Mouse (Mus musculus) heart, postnatal 0 days (tissue): ENCODE data around the gene Pqlc3.

Experiments
- CTCF ChIP-seq: IDR thresholded peaks from 2 replicates; pipeline ENCODE4 v1.5.1; 2016; ENCODE audit warnings: antibody characterized with exemption, control low read depth, low read depth
- EP300 ChIP-seq: IDR thresholded peaks from 2 replicates; pipeline ENCODE4 v1.6.1; 2016; ENCODE audit warnings: antibody characterized with exemption, low read depth

GRCm38 (mm10) chr12:17036532-17036931 is 36.3 kb upstream of the Pqlc3 start:
- TF ChIP-seq EP300 (no peak), CTCF (no peak)
